Mouse (Mus musculus): ENCODE measurements around the gene Eapp. TPM values are rescaled to one million over a fixed set of nuclear protein-coding genes. Genes with fewer than 3 reads are reported as not detected.

Eapp gene
- polyA plus RNA-seq (2014; fragmentation: Illumina TruSeq; extraction: RNeasy Lipid Tissue Mini Kit (QIAGEN cat#74804); ENCODE audit: low read depth, low replicate concordance), result 105 TPM

GRCm38 (mm10) chr12:54695511-54696241, at the start of gene Eapp:
TSS of gene Eapp (minus strand) at chr12:54695897.

GRCm38 (mm10) chr12:54656396-54657171, 39.1 kb downstream of the Eapp start, which contains the start of gene Sptssa:
TSS of gene Sptssa (minus strand) at chr12:54656573.

Other genes with a start within 250 kb of the Eapp start
- gene Sptssa, start 39.3 kb downstream of the Eapp start, polyA plus RNA-seq (2014; fragmentation: Illumina TruSeq; extraction: RNeasy Lipid Tissue Mini Kit (QIAGEN cat#74804); ENCODE audit: low read depth, low replicate concordance), result 312 TPM
- 164 TPM for gene Snx6, start 99.8 kb upstream of the Eapp start, polyA plus RNA-seq (2014; fragmentation: Illumina TruSeq; extraction: RNeasy Lipid Tissue Mini Kit (QIAGEN cat#74804); ENCODE audit: low read depth, low replicate concordance)
- gene Cfl2, start 167.0 kb upstream of the Eapp start, polyA plus RNA-seq (2014; fragmentation: Illumina TruSeq; extraction: RNeasy Lipid Tissue Mini Kit (QIAGEN cat#74804); ENCODE audit: low read depth, low replicate concordance), result 482 TPM